Mouse (Mus musculus): ENCODE data around the gene Dnajb5. TPM values are rescaled to one million over a fixed set of nuclear protein-coding genes. Genes with fewer than 3 reads are reported as not detected.

Dnajb5 gene
- total RNA-seq, 2 experiments from 2014 or later, result 19.4 to 20.4 TPM

DNA sequence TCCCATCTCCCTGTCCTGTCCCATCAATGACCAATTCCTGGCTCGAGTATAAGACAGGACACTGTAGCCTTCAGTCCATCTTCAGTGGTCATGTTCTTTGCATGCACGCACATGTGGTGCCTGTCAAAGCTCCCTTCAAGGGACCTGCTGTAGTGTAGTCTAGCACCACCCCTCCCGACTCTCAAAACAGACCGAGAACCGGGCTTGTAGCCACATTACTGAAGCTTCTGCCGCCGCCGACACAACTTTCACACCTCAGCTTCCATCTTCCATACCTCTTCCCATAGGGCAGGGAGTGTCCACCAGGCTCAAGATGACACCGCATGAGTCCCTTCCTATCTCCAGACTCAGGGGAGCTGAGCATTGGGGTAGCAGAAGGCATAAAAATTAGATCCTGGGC, 5.4 kb upstream of the Dnajb5 start:
- DNase-seq, result no peak

DNA sequence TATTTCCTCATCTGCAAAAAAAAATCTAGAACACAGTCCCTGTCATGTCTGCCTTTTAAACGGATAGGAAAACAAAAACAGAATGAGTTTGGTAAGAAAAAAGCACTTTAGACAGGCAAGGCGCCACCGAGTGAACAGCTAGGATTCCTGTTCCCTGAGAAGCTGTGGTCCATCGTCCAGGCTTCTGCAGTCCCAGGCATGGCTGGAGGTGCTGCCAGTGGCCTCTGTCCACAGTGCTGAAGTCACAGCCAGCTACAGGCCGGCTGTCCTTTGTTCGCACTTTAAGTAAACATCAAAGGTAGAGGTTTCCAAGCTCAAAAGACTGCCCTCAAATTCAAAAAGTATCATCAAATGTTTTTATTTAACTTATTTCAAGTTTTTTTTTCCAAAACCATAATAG, 4.6 kb upstream of the Dnajb5 start:
- DNase-seq, result peak; percentile 72

DNA sequence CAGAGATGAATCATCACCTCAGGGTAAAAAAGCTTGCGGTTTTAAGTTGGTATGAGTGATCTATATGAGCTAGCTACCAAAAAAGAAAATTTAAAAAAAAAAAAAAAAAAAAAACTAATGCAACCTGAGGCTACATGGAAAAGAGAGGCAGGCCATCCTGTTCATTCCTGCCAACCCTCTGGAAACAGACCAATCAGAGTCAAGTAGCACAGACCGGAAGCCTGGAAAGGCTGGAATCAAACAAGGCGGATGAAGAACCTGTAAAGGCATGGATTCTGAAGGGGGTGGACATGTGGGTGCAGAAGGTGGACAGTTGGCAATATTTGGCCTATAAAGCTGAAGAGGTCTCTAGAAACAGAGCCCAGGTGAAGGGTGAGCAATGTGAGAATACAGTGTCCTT, 4.2 kb upstream of the Dnajb5 start:
- DNase-seq, result no peak

DNA sequence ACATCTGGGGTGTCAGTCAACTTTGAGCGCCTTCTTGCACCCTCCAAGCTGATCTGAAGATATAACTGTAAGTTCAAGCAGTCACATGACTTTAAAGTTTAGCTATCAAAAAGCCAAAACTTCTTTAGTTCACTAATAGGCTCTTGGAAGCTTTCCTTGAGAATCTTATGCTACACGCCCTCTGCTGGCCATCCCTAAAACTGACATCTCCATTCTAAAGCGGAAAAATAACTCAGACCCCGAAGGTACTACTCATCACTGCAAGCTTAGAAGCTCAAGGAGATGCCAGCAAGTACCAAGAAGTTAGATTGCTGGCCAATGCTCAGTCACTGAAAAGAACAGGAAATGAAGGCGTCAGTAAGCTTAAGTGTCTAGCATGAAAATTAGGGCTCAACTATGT, 3.7 kb upstream of the Dnajb5 start:
- DNase-seq, result peak; percentile 62

DNA sequence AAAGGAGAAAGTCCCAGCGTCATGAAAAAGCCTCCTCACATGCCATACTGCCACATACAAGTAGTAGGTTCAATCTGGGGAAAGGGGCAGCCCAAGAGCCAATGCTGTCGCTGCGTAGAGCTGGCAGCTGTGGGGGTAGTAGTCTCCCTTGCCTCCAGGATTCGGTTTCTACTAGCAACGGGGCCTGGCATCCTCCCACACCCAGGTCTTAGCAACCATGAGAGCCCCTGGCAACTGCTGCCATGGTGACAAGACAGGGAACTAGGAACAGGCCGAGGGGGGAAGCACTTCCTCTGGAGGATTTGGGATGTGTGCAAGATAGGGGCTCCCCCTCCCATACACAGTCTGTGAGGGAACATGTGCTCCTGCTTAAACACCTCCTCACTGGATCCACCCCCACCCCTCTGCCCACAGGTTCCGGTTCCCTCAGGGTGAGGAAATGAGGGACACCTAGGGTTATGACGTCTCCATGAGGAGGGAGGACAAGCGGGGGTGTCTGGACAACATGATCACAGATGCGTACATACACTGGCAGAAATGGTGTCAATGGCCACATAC, 2.8 kb upstream of the Dnajb5 start:
- no peak for DNase-seq

DNA sequence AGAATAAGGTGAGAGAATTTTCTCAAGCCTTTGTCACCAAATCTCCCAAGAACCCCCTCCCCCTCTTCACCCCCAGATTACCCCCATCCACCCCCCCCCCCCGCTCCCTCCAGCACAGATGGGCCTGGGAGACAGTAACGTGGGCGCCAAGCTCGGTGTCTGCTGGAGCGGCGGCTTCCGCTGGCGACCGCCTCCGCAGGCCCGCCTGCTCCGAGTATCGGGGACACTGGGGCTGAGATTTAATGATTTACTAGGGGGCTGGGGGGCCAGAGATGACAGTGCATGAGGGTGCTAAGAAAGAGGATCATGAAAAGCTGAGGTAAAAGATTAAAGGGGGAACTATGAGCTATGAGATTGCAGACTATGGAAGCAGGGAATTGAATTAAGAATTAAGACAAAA, 1.1 kb upstream of the Dnajb5 start:
- no peak for DNase-seq

DNA sequence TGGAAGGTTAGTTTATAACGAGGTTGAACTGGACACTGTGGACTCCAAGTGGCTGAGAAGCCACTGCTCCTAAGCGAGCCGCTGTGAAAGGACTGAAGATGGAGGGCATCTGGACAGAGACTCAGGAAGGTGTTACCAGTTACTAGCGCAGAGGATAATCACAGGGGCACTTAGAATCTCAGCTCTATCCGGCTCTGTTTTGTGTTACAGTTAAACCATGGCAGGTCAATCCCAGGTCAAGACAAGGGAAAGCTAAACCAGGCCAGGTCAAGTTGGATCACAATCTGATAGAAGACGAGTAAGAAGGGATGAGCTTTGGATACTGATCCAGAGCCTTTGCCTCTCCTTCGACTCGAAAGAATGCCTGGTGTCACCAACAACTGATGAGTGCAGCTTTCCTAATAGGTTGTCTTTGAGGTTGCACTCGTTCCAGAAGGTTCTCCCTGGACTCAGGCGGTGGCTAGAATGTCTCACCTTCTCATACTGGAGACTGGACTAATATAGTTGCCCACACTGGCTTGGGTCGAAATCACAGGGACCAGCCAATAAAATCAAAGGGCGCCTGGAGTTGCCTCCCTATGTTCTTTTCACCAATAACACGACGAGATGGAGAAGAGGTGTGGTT, 451 bp upstream of the Dnajb5 start:
- no peak for DNase-seq

DNA sequence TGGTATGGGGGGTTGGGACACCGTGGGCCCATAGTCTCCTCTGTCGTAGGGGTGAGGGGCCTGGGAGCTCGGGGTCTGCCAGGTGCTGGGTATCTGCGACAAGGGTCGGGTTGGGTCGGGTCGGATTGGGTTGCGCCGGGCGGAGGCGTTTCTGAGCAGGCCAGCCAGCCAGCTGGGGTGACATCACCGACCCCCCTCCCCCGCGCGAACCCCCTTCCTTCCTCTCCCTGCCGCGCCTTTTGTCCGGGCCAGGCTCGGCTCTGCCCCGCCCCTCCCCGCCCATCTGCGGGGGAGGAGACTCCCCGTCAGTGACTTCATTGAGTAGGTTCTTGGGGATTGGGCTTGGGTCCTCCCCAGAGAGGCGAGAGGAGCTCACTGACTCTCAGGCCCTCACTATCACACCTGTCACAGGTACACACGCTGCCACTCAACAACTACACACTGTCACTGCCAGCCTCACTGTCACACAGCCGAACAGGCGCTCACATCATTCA, 498 bp downstream of the Dnajb5 start:
- peak; percentile 91 for DNase-seq

DNA sequence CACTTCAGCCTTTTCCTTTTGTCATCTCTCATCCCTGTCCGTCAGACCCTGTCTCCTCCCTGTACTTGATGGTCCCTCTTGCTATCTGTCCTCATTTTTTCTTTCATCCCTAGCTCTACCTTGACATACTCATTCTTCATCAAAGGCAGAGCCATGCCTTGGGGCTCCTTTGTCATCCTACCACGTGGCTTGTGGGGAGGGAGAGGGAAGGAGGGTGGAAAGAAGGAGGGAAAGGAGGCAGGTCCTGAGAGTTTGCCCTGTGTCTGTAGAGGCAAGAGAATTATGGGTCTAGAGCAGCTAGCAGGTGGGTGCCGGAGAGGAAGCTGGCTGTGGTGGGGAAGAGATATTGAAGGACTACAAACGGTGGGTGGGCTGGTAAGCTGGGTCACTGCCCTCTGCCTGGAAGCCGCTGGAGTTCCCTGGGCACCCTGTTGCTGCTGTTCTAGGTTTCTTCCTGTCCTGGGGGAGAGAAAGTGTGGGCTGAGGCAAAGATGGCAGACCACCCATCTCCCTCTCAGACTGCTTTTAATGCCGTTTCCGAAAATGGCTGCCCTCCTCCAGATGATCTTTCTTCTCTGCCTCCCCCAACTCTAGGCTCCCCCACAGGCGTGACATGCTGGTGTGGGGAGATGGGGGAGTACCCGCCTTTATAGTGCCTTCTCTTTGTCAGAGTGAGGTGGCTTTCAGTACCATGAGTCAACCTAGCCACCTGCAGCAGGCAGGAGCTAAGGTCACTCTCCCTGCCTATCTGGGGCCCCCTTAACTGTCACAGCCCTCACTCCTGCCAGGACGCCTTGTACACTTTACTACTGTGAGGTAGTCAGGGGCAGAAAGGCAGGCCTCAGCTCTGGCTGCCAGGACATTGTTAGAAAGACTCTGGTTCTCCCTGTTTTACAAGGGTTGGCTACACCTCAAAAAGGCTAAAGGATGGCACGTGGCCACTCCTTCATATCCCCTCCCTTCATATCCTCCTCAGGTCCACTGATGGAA, 1.9 kb downstream of the Dnajb5 start:
- no peak for DNase-seq

DNA sequence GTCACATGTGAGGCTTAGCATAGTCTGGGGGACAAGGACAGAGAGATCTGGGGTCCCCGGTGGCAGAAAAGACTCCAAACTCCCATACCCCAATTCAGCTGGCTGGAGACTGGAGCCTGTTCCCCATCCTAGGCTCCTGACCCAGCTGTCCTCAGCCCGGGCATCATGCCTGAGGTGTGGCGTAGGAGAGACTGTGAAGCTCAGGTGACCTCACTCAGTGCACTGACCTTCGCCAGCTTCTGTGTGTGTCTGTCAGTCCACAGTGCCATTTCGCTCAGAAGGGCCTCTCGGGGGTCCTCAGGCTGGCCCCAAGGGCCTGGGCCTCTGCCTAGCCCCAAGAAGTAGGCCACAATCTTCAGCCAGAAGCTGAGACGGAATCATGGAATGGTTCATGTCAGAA, 2.9 kb downstream of the Dnajb5 start:
- no peak for DNase-seq

DNA sequence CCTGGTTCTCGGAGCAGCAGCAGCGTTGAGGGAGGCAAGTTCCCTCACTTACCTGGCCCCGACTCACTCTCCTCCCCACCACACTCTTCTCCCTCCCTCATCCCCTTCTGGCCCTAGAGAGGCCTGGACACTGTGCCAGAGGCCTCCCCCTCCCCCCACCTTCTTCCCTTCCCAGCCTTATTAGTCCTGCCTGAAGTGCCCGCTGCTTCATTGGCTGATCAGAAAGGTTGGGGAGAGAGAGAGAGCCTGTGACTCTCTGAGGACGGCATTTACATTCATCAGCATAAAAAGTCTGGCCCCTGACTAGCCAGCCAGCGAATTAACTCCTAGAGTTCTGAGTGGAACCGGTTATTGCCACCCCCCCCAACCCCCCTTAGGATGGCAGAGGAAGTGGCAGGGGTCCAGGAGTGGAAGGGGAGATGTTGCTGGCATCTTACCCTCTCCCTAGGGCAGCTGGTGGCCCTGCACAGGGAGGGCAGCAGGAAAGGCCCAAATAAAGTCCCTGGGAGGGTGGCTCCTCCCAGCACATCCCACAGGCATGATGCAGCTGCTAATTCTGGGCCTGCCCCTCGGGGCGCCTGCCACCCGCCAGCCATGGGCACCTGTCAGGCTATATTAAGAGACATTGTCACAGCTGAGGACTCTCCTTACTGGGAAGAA, 4.0 kb downstream of the Dnajb5 start:
- DNase-seq, result no peak

DNA sequence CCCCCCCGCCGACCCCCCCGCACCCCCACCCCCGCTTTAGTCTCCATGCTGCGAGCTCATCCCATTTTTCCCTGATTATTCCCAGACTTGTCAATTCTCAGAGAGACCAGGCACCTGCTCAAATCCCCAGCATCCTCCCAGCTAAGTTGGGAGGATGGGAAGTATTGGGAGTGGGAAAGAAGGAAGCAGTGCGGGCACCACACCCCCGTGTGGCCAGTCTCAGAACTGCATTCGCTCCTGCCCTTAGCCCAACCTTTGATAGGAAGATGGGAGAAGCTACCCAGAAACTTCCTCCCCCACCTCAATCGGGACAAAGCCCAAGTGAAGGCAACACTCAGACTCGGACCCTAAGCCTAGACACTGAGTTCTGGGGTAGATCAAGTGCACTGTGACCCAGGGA, 4.7 kb downstream of the Dnajb5 start:
- peak; percentile 86 for DNase-seq

DNA sequence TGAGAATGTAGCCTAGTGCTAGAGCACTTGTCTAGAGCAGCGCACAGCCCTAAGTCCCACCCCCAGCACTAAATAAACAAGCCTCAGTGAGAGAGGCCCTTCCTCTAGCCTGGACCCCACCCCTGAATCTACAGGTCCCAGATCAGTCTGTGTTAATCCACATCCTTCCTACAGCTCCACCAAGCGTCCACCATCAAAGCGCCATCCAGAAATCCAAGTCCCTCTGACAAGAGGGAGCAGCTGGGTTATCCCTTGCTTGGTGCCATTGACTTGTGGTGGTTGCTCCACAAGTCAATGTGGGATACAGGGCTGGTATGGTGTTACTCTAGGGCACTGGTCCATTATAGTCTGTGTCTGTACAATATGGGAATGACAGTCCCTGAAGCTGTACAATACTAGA, 5.6 kb downstream of the Dnajb5 start:
- DNase-seq, result no peak

DNA sequence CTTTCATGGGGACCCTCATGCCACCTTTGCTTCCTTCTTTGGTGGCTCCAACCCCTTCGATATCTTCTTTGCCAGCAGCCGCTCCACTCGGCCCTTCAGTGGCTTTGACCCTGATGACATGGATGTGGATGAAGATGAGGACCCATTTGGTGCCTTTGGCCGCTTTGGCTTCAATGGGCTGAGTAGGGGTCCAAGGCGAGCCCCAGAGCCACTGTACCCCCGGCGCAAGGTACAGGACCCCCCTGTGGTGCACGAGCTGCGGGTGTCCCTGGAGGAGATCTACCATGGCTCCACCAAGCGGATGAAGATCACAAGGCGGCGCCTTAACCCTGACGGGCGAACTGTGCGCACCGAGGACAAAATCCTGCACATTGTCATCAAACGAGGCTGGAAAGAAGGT, 7.0 kb downstream of the Dnajb5 start:
- no peak for DNase-seq

DNA sequence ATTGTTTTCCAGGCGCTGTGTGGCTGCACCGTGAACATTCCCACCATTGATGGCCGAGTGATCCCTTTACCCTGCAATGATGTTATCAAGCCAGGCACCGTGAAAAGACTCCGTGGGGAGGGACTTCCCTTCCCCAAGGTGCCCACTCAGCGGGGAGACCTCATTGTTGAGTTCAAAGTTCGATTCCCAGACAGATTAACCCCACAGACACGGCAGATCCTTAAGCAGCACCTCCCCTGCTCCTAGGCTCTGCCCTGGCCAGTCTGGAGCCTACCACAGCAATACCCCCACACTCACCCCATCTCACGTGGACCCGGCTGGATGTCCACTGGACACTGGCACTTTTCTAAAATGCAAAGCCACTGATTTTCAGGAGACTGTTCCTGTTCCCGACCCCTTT, 7.7 kb downstream of the Dnajb5 start:
- DNase-seq, result no peak

DNA sequence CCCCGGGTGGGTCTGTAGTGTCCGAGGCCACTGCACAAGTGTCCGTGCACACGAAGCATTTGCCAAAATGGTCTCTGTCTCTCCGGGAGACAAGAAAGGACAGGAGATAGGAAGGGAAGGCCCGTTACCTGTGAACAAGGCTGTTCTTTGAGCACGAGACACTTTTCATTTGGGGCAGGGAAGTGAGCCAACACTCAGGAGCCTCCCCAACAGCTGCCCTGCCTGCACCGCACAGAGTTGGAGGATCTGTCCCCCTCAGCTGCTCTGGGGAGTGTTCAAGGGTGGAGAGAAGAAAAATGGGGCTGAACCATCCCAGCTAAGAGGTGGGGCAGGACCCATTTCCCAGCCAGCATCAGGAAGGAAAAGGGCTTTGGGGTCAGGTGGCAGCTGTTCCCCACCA, 8.4 kb downstream of the Dnajb5 start:
- DNase-seq, result no peak

DNA sequence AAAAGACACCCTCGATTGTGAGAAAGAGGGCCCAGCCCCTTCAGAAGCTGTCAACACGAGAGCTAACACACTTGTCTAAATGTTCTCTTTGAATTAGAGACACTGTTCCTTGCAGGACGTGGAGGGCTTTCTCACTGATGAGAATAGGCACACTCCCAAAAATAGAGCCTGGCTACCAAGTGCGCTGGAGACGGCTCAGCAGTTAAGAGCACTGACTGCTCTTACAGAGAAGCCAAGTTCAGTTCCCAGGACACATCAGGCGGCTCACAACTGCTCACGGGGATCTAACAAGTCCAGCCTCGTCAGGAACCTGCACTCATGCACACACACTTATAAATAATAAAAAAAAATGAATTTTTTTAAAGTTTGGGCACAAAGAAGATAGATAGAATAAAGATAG, 9.3 kb downstream of the Dnajb5 start:
- DNase-seq, result no peak

DNA sequence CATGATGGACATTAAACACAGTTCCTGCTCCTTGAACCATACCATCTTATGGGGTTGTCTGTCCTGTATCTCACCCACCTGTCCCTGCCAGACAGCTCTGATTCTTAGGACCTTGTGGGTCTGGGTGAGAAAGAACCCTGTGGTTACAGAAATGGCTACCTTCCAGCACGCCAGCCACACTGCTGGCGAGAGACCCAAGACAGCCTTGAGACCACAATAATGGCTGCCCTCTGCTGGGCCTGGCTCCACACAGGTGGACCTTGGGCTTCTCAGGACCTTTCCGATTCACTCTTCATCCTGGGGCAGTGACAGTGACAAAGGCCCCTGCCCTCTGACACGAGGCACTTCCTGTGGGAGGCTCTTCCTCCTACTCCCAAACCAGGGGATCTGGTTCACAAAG, 9.8 kb downstream of the Dnajb5 start:
- no peak for DNase-seq

DNA sequence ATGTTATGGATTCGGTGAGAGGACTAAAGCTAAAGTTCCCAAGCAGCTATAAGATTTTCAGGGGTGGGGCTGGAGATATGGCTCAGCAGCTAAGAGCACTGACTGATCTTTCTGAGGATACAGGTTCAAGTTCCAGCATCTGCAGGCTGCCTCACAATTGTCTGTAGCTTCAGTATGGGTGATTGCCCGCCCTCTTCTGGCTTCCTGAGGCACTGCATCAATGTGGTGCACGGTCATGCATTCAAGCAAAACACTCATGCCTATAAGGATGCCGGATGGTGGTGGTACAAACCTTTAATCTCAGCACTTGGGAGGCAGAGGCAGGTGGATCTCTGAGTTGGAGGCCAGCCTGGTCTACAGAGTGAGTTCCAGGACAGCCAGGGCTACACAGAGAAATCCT, 12.0 kb downstream of the Dnajb5 start:
- peak; percentile 73 for DNase-seq

DNA sequence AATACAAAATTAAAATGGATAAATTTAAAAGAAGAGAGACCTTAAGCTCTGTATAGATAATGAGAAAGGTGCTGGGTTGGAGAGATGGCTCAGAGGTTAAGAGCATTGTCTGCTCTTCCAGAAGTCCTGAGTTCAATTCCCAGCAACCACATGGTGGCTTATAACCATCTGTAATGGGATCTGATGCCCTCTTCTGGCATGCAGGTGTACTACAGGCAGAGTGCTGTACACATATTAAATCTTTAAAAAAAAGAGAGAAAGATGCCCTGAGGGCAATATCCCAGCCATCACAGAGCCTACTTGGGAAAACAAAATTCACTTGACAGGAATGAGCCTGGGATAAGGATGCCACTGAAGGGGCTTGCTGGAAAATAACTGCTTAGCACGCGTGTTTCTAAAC, 13.9 kb downstream of the Dnajb5 start:
- DNase-seq, result no peak

DNA sequence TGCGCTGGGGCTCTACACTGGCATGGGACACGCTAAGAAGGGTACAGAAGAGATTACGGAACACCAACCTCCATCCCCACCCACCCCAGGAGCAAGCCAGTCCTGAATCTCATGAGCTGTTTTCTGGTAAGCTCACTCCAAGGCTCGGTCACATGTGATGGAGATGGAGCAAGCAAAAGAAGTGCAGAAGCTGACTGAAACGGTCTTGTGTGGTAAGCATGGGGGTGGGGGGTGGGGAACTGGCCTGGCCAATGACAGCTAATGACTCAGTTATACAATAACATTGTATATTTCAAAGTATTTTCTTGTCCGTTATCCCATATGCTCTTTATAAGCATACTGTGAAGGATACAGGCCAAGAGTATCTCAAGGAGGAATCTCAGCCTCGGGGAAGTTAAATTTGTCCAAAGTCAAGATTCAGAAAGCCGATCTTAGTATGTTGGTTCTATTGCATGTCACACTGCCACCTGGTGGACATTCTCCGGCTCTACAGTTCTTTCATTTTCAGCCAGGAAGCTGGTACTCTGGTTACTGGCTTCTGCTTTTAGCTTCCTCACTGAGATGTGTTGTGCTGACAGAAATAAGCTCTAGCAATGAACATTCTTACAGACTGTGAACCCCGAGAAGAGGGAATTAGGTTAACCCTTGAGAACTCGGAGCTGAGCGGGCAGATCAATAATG, 15.6 kb downstream of the Dnajb5 start:
- DNase-seq, result peak; percentile 48

DNA sequence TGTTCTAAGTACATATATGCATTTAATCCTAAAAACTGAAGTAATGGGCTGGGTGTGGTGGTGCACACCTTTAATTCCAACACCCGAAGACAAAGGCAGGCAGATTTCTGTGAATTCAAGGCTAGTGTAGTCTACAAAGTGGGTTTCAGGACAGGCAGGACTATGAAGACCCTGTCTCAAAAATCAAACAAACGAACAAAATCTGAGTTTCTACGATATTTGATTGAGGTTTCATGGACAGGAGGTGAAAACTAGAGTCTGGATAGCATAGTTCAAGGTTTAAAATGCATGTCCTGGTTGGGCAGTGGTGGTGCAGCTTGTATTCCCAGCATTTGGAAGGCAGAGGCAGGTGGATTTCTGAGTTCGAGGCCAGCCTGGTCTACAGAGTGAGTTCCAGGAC, 19.7 kb downstream of the Dnajb5 start, which contains the start of gene 1700022I11Rik:
TSS of gene 1700022I11Rik (plus strand) at position 301 of the 400 bp plus-strand sequence.
- DNase-seq, result no peak

Data from adrenal gland, postnatal 10 days (tissue).